Mouse (Mus musculus) left cerebral cortex, postnatal 36 days (tissue): Measurements from ENCODE around the gene Mas1. TPM values are rescaled to one million over a fixed set of nuclear protein-coding genes. Genes with fewer than 3 reads are reported as not detected.

Experiments
- DNase-seq, 2 experiments: peaks; one replicate each; pipeline ENCODE4 v3.0.0; 2021 to 2022; ENCODE audit warnings: low spot score in 2 of 2, mixed read lengths in 1 of 2
- intact Hi-C: fragments of 180-260 bp; cut with DNase I; formaldehyde crosslinking; loops from one replicate; pipeline ENCODE4 v1.15.1; 2025
- total RNA-seq, 2 experiments: library from RNA; stranded (reverse); gene quantifications; 2 replicates each; pipeline ENCODE4 v1.2.3; 2021

Gene Mas1
- total RNA-seq, 2 experiments from 2014 or later: 27.4 to 35.8 TPM

DNA sequence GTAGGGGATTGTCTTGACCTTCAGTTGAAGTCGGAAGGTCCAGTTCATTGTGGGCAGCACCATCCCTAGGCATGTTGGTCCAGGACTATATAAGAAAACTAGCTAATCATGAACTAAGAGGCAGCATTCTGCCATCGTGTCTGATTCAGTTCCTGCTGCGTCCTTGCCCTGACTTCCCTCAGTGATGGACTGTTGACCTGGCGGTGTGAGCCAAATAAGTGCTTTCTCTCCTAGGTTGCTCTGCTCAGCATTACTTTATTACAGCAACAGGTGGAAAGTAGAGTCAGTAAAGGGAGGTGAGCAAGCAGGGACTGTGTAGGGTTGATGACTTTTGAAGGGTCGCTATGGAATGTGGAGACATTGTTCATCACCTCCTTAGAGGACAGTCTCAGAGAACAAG, 32.2 kb downstream of the Mas1 start:
- intact Hi-C loops: no loop called here
- no peak for DNase-seq

DNA sequence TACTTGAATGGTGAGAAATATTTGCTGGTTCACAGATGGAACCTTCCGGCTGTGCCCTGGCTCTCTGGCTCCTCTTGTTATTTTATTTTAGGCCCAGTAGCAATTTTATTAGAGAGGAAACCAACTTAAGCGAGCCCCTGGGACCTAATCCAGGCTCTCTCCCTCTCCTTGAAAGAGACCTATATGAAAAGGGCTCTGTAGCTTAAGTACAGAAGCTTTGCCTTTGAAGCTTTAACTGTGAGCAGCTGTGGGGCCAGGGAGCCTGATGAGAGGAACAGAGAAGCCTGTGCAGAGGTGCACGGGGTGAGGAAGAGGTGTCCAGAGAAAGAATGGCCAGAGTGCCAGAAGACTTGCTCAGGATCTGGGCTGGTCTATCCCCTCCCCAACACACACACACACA, 33.1 kb downstream of the Mas1 start:
- intact Hi-C loops: no loop called here
- no peak for DNase-seq

DNA sequence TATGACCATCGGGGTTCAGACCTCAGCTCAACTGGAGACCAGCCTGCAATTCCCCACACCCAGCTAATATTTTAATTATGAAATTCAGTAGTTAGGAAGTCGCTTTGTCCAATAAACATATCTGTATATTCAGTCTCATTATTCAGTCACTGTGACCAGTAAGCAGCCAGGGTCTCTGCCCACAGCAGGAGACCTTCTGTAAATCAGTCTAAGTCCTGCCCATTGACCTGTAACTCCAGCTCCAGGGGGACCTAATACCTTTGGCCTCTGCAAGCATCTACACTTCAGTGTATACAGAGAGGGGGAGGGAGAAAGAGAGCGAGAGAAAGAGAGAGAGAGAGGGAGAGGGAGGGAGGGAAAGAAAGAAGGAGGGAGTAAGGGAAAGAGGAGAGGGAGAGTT, 33.6 kb downstream of the Mas1 start:
- no peak for DNase-seq
- intact Hi-C loops: no loop called here

DNA sequence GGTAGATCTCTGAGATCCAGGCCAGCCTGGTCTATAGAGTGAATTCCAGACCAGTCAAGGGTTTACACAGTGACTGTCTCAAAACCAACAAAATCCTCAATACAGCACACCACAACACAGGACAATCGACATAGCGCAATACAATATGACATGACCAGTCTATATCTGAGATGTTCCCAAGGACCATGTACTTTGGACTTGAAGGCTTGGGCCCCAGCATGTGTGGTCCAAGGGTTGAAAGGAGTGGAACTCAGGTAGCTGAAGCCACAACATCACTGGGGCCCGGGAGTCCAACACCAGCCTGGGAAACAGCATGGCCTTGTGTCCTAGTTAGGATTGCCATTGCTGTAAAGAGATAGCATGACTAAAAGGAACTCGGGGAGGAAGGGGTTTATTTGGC, 35.3 kb downstream of the Mas1 start:
- intact Hi-C loops: no loop called here
- DNase-seq: no peak

DNA sequence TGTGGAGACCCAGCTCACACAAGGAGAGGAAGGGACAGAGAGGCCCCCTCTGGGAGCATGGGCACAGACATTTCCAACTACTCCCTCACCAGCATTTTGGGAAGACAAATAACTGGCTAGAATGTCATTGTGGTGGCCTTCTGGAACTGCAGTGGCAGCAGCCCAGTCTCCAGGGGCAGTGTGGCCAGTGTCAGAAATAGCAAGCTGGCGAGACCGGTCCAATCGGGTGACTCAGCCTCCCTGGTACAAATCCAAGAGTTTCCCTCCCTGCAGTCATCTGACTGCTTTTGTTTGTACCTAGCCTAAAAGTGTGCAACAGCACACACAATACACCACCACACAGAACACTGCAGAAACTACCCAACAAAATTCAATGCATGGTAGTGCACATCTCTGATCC, 35.7 kb downstream of the Mas1 start:
- DNase-seq: no peak
- intact Hi-C loops: no loop called here

DNA sequence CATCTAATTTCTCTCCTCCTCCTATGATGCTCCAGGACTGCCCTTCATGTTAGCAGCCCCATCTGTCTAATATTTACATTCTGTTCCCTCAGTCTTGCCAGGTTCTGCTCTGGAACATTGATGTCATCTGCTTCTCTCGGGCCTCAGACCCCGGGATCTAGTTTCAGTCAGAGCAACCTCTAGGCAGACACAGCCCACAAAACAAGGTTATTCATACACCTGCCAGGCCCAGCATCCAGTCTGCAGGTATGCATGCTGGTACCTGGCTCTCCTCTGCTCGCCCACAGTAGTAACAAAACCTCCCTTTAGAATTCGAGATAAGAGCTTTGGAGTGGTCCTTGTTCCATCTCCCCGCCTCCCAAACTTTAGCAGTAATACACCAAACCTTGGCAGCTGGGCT, 37.6 kb downstream of the Mas1 start:
- intact Hi-C loops: no loop called here
- DNase-seq: no peak

DNA sequence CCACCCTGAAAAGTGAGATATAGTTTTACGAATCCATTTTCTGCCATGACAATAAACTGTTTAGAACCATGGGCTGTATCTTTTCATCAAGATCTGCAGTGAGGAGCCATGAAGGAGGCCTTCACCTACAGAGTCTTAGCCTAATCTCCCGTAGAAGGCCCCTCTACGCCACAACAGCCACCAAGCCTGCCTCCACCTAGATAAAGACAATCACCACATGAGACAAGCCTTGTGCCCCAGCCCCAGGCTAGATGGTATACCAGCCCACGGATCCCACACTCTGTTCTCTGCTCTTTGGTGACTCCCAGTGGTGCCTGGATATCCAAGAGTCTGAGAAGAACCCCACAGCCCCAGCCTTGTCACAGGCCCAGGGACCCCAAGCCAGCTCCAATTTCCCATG, 52.1 kb downstream of the Mas1 start:
- no peak for DNase-seq
- intact Hi-C loops: loop anchor here (10.0 kb wide), 1 partner anchor 281 kb away; no protein-coding TSS in a partner anchor

DNA sequence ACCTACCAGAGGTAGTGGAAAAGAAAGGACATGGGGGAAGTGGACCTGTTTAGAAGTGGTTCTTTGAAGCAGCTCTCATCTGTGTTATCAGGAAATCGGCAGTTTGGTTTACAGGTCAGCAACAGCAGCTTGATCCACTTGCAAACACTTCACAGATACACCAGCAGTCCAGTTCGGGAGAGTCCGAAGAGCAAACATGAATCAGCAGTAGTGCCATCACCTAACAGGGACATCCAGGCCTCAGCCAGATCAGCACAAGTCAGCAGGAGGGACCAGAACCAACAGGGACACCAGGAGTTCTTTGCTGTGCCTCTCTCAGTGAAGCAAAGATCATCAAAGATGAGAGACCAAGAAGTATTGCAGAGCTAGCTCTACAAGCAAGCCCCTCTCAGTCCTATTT, 53.4 kb downstream of the Mas1 start:
- DNase-seq: no peak
- intact Hi-C loops: loop anchor here (5.0 to 10.0 kb wide), 3 partner anchors 102 to 397 kb away; no protein-coding TSS in a partner anchor

DNA sequence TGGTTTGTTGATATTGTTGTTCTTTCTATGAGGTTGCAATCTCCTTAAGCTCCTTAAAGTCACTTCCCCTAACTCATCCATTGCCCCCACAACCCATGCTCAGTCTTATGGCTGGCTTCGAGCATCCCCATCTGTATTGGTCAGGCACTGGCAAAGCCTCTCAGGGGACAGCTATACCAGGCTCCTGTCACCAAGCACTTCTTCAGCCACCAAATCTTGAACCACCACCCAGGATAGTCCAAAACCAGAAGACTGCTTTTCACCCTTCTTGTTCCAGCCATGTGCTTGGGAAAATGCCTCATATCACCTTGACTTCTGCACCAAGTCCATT, 57.0 kb downstream of the Mas1 start:
- DNase-seq: no peak
- intact Hi-C loops: loop anchor here (5.0 to 10.0 kb wide), 3 partner anchors 99 to 394 kb away; no protein-coding TSS in a partner anchor

DNA sequence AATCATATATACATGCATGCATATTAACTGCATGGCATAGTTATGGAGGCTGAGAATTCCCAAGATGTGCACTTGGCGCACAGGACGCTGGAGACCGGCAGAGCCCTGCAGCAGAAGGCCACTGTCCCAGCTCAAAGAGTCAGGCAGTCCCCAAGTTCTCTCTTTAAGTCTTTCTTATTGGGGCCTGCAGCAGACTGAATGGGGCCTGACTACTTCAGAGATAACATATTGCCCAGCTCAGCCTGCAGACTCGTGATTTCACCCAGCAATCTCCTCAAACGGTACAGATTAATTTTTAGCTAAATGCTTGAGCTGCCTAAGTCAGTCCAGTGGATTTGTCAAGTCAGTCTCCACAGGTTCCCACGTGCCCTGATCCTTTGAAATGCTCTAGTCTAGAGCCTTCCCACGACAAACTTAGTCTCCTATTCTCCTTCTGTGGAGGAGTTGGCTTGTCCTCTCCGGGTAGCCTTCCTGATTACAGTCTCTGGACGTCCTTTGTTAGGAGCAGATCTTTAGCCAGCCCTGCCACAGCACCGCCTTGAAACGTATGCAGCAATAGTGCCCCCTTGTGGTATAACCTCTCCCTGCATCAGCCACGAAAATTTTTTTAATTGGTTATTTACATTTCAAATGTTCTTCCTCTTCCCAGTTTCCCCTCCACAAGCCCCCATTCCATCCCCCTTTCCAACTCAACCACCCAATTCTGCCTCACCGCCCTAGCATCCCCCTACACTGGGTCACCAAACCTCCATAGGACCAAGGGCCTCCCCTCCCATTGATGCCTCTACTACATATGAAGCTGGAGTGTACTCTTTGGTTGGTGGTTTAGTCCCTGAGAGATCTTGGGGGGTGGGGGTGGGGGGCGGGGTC, 57.6 kb downstream of the Mas1 start:
- peak; percentile 39 to 62 for DNase-seq
- intact Hi-C loops: loop anchor here (5.0 to 10.0 kb wide), 3 partner anchors 98 to 393 kb away; no protein-coding TSS in a partner anchor

DNA sequence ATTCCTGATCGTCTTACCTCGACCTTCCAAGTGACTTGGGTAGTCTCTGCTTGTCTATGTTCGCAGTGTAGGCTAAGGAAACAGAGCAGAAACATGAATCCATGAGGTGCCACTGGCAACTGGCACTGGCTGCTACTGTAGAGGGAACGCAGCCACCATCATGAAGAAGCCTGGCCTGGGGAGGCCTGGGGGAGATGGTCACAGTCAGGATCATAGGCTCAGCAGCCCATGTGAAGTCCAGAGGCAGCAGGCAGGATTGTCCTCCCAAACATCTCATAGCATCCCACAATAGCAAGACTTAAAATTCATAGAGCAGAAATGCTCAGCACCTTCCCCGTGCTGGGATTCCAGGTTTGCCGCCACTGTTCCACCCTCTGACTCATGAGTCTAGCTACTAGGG, 59.1 kb downstream of the Mas1 start:
- no peak for DNase-seq
- intact Hi-C loops: no loop called here

DNA sequence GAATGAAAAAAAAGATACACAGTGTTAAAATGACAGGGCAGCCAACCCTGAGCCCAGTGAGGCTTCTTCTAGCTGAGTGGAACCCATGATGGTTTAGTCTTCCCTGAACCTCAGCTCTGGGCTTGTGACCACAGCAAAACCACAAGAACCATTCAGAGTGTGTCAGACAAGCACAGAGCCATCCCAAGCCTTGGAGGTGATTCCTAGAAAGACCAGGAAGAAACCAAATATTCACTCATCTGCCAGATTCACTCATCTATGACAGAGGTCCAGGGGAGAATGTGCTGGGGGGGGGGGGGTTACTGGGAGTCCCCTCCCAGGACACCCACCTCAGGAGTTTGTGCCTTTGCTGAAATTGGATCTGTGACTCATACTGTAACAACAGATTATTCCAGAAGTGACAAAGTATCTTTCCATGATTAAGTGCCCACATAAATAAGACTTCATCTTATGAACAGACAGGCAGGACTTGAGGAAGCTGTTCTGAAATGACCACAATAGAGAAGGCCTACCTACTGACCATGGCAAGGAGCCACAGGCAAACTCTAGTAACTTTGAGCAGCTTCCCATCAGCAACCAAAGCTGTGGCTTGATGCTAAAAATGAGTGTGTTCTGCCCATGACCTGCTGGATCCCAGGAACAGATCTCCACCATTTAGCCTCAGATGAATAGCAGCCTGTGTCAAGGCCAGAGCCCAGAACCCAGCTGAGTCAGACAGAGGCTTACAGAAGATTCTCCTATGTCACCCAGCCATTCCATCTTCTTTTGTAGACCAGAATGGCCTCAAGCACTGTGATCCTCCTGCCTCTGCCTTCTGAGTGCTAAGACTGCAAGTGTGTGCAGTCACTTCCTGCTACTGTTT, 63.1 kb downstream of the Mas1 start:
- intact Hi-C loops: no loop called here
- DNase-seq: no peak

DNA sequence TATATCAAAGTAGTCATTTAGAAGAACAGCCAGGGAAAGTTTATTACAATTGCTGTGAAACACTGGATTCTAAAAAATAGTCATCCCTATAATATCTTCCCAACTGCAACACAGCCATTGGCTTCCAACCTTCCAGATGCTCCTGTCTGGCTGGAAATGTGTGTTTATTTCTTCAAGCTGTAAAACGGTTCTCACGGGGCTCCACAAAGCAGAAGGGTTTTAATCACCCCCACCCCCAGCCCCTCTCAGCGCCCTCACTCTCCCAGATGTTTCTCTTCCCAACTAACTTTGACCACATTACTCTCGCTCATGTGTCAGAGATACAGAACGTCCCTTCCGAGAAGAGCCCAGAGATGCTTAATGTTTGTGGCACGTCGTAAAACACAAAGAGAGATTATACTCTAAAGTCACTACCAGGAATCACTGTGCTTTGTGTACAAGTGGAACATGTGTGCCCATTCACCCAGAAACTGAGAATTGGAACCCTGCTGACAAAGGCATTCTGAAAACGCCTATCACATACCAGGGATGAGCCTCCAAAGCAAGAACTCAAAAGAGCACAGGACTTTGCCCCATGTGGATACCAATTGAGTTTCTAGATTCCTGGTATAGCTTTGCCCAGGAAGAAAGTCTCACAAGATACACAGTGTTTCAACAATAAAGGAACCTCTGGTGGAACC, 65.9 kb downstream of the Mas1 start:
- intact Hi-C loops: no loop called here
- no peak for DNase-seq

DNA sequence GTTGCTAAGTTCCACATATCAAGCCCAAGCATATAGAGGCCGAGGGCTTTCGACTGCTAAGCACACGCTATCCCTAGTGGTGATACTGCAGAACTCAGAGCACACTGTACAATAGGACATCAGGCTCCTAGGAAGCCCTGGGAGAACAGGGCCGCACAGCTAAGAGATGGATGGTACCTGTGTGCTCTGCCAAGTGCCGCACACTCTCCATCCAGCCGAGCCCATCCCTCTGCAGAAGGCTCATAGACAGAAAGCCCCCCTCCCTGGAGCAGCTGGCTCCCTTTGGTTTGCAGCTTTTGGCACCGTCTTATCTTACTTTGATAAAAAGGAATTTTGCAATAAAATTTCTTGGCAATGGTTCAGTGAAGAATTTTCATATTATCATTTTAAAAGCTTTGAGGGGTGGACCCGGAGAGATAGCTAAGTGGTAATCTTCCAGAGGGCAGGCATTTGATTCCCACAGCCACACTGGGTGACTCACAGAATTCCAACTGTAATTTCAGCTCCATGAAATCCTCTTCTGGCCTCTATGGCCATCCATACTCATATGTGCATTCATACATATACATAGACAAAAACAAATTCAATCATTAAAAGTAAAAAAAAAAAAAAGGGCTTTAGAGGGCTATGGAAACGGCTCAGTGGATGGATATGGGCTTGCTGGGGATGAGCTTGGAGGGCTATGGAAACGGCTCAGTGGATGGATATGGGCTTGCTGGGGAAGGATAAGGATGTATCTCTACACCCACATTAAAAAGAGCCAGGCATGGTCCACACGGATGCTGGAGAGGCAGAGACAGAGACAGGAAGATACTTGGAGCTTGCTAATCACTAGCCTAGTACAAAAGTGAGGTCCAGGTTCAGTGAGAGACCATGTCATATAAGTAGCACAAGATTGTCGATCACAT, 68.3 kb downstream of the Mas1 start:
- intact Hi-C loops: no loop called here
- no peak for DNase-seq

DNA sequence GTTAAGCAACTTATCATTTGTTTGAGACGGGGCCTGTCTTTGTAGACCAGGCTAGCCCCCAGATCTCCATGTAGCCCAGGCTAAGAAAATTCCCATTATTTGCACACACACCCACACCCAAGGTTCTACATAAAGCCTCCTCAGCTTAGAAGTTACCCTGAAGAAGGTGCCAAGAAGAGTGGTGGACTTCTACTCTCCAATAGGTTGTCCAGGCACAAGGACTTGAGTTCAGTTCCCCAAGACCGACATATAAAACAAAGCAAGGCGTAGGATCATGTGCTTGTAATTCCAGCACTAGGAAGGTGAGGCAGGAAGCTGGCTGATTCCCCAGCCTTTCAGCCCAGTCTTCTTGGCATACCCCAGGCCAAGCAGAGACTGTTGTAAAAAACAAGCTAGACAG, 69.4 kb downstream of the Mas1 start:
- intact Hi-C loops: no loop called here
- DNase-seq: no peak

DNA sequence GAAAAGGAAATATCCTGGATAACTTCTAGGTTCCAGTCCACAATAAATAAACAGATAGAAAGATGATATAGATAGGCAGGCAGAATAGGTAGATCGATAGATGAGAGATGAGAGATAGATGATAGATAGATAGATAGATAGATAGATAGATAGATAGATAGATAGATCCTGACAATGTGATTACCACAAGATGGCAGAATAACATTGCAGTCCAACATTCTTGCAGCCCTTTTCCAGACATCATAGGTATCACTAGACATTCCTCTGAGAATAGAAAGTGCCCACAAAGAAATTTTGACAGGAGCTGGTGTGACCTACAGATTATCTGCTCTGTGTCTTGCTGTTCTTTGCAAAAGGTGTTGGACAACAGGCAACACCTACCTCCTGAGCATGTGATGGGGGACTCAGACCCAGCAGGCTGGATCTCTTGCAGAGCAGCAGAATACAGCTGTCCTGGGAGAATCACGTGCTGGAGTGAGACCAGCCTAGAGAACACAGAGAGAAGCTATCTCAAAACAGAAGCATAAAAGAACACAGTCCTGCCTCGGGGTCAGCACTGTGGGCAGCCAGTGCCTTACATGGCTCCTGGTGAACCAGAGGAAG, 70.4 kb downstream of the Mas1 start:
- DNase-seq: no peak
- intact Hi-C loops: no loop called here

DNA sequence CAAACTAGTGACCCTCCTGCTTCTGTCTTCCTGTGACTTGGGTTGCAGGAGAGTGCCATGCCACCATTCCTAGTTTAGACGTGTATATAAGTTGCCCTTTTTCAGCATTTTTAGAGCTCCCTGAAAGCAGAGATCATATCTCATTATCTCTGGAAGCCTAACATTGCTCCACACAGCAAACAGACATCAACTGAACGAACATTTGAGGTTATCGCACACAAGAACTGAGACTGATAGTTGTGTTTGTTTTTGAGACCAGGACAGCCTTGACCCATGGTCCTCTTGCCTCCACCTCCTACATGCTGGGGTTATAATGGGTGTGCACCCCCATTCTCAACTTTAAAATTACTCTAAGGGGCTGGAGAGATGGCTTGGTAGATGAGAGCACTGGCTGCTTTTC, 71.3 kb downstream of the Mas1 start:
- intact Hi-C loops: no loop called here

DNA sequence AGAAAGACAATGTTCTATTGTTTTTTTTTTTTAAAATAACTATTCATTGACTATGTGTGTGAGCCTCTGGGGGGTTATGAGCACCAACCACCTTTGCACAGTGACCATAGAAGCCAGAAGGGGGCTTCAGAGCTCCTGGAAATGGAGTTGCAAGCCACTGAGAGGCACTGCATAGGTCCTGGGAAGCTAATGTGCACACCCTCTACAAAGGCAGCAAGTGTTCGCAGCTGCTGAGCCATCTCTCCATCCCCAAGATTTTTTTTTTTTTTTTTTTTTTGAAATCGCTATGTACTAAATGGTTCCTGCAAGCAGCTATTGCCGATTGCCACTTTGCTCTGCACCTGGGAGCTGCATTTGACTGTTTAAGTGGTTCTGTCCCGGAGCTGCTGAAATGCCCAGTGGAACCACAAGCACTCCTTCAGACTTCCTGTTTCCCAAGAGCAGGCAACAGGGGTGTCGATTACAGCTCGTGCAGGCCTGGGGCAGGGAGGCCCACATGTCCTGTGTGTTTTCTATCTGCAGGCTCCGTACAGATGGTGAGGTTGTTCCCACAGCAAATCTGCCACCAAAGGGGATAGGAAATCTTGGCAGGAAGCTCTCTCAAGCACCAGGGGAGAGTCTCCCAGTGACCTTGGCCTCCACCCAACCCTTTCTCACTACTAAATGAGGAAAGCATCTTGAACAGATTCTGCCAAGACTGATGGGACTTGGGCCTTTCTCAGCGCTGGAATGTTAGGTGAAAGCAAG, 74.1 kb downstream of the Mas1 start:
- DNase-seq: no peak
- intact Hi-C loops: no loop called here

More for the DNA sequence above, 71.3 kb downstream of the Mas1 start:
- DNase-seq: no peak
